Mouse (Mus musculus): ENCODE results near the gene Cars. TPM values are rescaled to one million over a fixed set of nuclear protein-coding genes. Genes with fewer than 3 reads are reported as not detected.

Gene Cars
- polyA plus RNA-seq, 1 experiment from 2014 or later, result 71.6 TPM

Small RNA genes within 50 kb of the gene (microRNA-seq; reads per million reads assigned to microRNA genes)
- gene Mir7064, result 0.87 reads per million

Other genes with a start within 250 kb of the Cars start
- 267 and 430 TPM in 2 replicates for gene Cdkn1c, start 139.0 kb downstream of the Cars start, polyA plus RNA-seq (2015; fragmentation: Nextera tagmentation; extraction: Ambion mirVana)
- gene Slc22a18, start 126.4 kb downstream of the Cars start, polyA plus RNA-seq (2015; fragmentation: Nextera tagmentation; extraction: Ambion mirVana), result 0.75 and 1.7 TPM in 2 replicates
- 0.54 and 1.2 TPM in 2 replicates for gene Phlda2, start 96.9 kb downstream of the Cars start, polyA plus RNA-seq (2015; fragmentation: Nextera tagmentation; extraction: Ambion mirVana)
- gene Nap1l4, start 51.0 kb downstream of the Cars start, polyA plus RNA-seq (2015; fragmentation: Nextera tagmentation; extraction: Ambion mirVana), result 317 and 322 TPM in 2 replicates
- gene Tnfrsf26, start 28.6 kb upstream of the Cars start, polyA plus RNA-seq (2015; fragmentation: Nextera tagmentation; extraction: Ambion mirVana), result 0.25 and 0.27 TPM in 2 replicates
- gene Tnfrsf22, start 49.6 kb upstream of the Cars start, polyA plus RNA-seq (2015; fragmentation: Nextera tagmentation; extraction: Ambion mirVana), result 4.9 and 5.1 TPM in 2 replicates
- 0.90 and 1.6 TPM in 2 replicates for gene Tnfrsf23, start 85.8 kb upstream of the Cars start, polyA plus RNA-seq (2015; fragmentation: Nextera tagmentation; extraction: Ambion mirVana)
- 37.8 and 39.9 TPM in 2 replicates for gene Osbpl5, start 156.9 kb upstream of the Cars start, polyA plus RNA-seq (2015; fragmentation: Nextera tagmentation; extraction: Ambion mirVana)
- not detected in 2 replicates for gene Mrgprg, start 166.9 kb upstream of the Cars start, polyA plus RNA-seq (2015; fragmentation: Nextera tagmentation; extraction: Ambion mirVana)
- 7.0 and 11.2 TPM in 2 replicates for gene Mrgpre, start 184.4 kb upstream of the Cars start, polyA plus RNA-seq (2015; fragmentation: Nextera tagmentation; extraction: Ambion mirVana)
- gene Nadsyn1, start 222.8 kb upstream of the Cars start, polyA plus RNA-seq (2015; fragmentation: Nextera tagmentation; extraction: Ambion mirVana), result 7.2 and 7.7 TPM in 2 replicates
- gene Dhcr7, start 223.1 kb upstream of the Cars start, polyA plus RNA-seq (2015; fragmentation: Nextera tagmentation; extraction: Ambion mirVana), result 78.4 and 80.3 TPM in 2 replicates